Comparison of ENCODE assay signal across 30 mouse cellular contexts in the genomic region with DNA sequence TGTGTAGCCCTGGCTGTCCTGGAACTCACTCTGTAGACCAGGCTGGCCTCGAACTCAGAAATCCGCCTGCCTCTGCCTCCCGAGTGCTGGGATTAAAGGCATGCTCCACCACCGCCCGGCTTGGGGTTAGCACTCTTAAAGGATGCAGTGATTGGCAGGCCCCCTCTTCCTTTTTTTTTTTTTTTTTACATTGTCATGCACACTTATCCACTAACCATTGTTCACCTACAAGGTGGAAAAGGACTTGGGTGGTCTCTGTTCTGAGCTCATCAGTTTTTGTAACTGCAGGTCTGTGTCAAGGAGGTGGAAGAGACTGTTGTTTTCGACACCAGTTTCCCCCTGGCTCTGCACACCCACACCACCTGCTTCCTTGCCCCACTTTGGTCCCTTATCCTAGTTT.
"Had no signal": no experiment of that assay in that cellular context is flagged by ENCODE, and none has a peak within 500 bp of the region (broad histone marks: within the 10 kb centered on the region; RNA-seq: fewer than 3 reads in every experiment).

No protein-coding gene starts in this region.

- H3K9ac ChIP-seq: heart, embryonic 12.5 days; heart, embryonic 13.5 days; heart, embryonic 15.5 days; hindbrain, embryonic 12.5 days; hindbrain, embryonic 13.5 days; hindbrain, embryonic 14.5 days; hindbrain, embryonic 15.5 days; intestine, embryonic 15.5 days; kidney, embryonic 15.5 days had no signal

- H3K27ac ChIP-seq: heart, embryonic 10.5 days; heart, embryonic 13.5 days; heart, embryonic 15.5 days; hindbrain, embryonic 10.5 days; hindbrain, embryonic 12.5 days; hindbrain, embryonic 13.5 days; hindbrain, embryonic 14.5 days; hindbrain, embryonic 15.5 days; hindbrain, postnatal 0 days; intestine, embryonic 15.5 days; kidney, embryonic 15.5 days; kidney, postnatal 0 days; layer of hippocampus, adult 2 months; left cerebral cortex, adult 2 months had no signal

- H3K4me1 ChIP-seq: heart, embryonic 10.5 days; heart, embryonic 12.5 days; heart, embryonic 13.5 days; heart, embryonic 15.5 days; hindbrain, embryonic 10.5 days; hindbrain, embryonic 12.5 days; hindbrain, embryonic 13.5 days; hindbrain, embryonic 15.5 days; intestine, embryonic 15.5 days; kidney, embryonic 15.5 days had no signal

- H3K9me3 ChIP-seq: heart, embryonic 10.5 days; heart, embryonic 13.5 days; heart, embryonic 15.5 days; hindbrain, embryonic 10.5 days; hindbrain, embryonic 12.5 days; hindbrain, embryonic 13.5 days; hindbrain, embryonic 15.5 days; intestine, embryonic 15.5 days; kidney, embryonic 15.5 days had no signal

- H3K36me3 ChIP-seq: heart, embryonic 10.5 days; heart, embryonic 12.5 days; heart, embryonic 13.5 days; heart, embryonic 15.5 days; hindbrain, embryonic 10.5 days; hindbrain, embryonic 12.5 days; hindbrain, embryonic 13.5 days; hindbrain, embryonic 15.5 days; intestine, embryonic 15.5 days; kidney, embryonic 15.5 days had no signal

- H3K27me3 ChIP-seq: heart, embryonic 12.5 days; heart, embryonic 15.5 days; hindbrain, embryonic 12.5 days; hindbrain, embryonic 13.5 days; intestine, embryonic 15.5 days had no signal

- H3K4me3 ChIP-seq: heart, embryonic 10.5 days; heart, embryonic 12.5 days; heart, embryonic 13.5 days; heart, embryonic 15.5 days; hindbrain, embryonic 10.5 days; hindbrain, embryonic 12.5 days; hindbrain, embryonic 13.5 days; hindbrain, embryonic 15.5 days; intestine, embryonic 15.5 days; kidney, embryonic 15.5 days; layer of hippocampus, adult 2 months; left cerebral cortex, adult 2 months had no signal

- DNase-seq: heart, postnatal 10 days; heart, postnatal 14 days; heart, postnatal 36 days; heart, postnatal 4 days; kidney, adult 11 months; kidney, adult 18-20 months; kidney, adult 2 months; kidney, adult 8-10 months; kidney, adult 9 months; kidney, postnatal 10 days; kidney, postnatal 14 days; kidney, postnatal 25 days; kidney, postnatal 4 days; layer of hippocampus, adult 9-11 months; layer of hippocampus, postnatal 36 days had no signal
